Mouse (Mus musculus) thymus, adult 2 months (tissue): ENCODE data around the gene Scn3b. TPM values are rescaled to one million over a fixed set of nuclear protein-coding genes. Genes with fewer than 3 reads are reported as not detected.

Experiments used
- DNase-seq: peaks from one replicate; pipeline ENCODE4 v3.0.0; 2021
- H3K27ac ChIP-seq: fragments of 200-500 bp; 2 replicates; pipeline ENCODE4 v1.5.1; 2012; ENCODE audit warnings: low read length, control low read depth; ENCODE audit not compliant: control insufficient read depth, insufficient read depth
- H3K27me3 ChIP-seq: fragments of 200-500 bp; 2 replicates; pipeline ENCODE4 v1.6.1; 2012; ENCODE audit warnings: mild to moderate bottlenecking, low read length, moderate library complexity, mixed read lengths; ENCODE audit not compliant: control insufficient read depth, insufficient read depth
- H3K36me3 ChIP-seq: fragments of 200-500 bp; 2 replicates; pipeline ENCODE4 v1.6.1; 2012; ENCODE audit warnings: mild to moderate bottlenecking, low read length, moderate library complexity; ENCODE audit not compliant: control insufficient read depth, insufficient read depth
- H3K4me1 ChIP-seq: fragments of 200-500 bp; replicated peaks from 2 replicates; pipeline ENCODE4 v1.6.1; 2012; ENCODE audit warnings: low read length; ENCODE audit not compliant: control insufficient read depth, insufficient read depth
- H3K4me3 ChIP-seq: fragments of 200-500 bp; 2 replicates; pipeline ENCODE4 v1.5.1; 2012; ENCODE audit warnings: mild to moderate bottlenecking, low read length, control low read depth, moderate library complexity; ENCODE audit not compliant: control insufficient read depth, insufficient read depth
- CTCF ChIP-seq: fragments of 200-500 bp; IDR thresholded peaks from 2 replicates; pipeline ENCODE4 v1.5.1; 2012; ENCODE audit warnings: mild to moderate bottlenecking, control low read depth, low read length, moderate library complexity, borderline replicate concordance; ENCODE audit not compliant: control insufficient read depth, poor library complexity, insufficient read depth; ENCODE audit errors: extremely low read depth
- POLR2A ChIP-seq: fragments of 200-500 bp; IDR thresholded peaks from 2 replicates; pipeline ENCODE4 v1.6.1; 2012; ENCODE audit warnings: mild to moderate bottlenecking, low read length, control low read depth, moderate library complexity; ENCODE audit not compliant: control insufficient read depth, poor library complexity, insufficient read depth; ENCODE audit errors: extremely low read depth
- WGBS: fragments of 180-500 bp; shearing (Covaris S2); methylation state at CpG from one replicate; pipeline ENCODE4 v1.1.7; 2018; 5-methylcytosine and 5-hydroxymethylcytosine counted together
- polyA plus RNA-seq: library from polyadenylated mRNA; depleted of rRNA; stranded (reverse); fragments of >200 nt; gene quantifications from 2 replicates; pipeline ENCODE4 v1.2.3, GENCODE M21; 2012

Gene Scn3b
- polyA plus RNA-seq, 1 experiment, result 1.3 TPM

DNA sequence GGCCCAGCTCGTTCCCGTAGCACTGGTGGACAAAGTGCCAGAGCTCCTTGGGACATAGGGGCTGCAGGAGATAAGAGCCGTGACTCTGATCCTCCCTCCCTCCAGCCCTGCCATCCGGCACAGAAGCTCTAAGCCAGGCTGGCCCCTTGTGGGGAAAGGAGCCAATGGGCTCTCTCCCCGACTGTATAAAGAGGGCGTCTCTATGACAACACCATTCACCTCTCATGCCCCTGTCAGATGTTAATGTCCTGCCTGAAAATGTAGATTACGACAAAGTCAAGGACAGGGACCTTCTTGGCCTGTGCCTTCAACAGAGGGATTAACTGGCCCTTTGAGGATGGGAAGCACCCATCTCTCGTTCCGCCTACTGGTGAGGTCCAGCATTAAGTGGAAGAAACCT lies 42.8 kb downstream of the Scn3b start:
- Histone ChIP-seq H3K4me1 (no peaks in the 10 kb centered on the region), H3K4me3 (no peak overlapping the region), H3K27me3 (no peaks in the 10 kb centered on the region), H3K27ac (no peak overlapping the region), H3K36me3 (0 out of 2 replicates have a peak, but pooled peaks cover 4% of the 10 kb centered on the region)
- 96% methylated on average over 9 of the region's 9 CpGs for WGBS
- no peak for DNase-seq
- TF ChIP-seq CTCF (no peak), POLR2A (no peak)

DNA sequence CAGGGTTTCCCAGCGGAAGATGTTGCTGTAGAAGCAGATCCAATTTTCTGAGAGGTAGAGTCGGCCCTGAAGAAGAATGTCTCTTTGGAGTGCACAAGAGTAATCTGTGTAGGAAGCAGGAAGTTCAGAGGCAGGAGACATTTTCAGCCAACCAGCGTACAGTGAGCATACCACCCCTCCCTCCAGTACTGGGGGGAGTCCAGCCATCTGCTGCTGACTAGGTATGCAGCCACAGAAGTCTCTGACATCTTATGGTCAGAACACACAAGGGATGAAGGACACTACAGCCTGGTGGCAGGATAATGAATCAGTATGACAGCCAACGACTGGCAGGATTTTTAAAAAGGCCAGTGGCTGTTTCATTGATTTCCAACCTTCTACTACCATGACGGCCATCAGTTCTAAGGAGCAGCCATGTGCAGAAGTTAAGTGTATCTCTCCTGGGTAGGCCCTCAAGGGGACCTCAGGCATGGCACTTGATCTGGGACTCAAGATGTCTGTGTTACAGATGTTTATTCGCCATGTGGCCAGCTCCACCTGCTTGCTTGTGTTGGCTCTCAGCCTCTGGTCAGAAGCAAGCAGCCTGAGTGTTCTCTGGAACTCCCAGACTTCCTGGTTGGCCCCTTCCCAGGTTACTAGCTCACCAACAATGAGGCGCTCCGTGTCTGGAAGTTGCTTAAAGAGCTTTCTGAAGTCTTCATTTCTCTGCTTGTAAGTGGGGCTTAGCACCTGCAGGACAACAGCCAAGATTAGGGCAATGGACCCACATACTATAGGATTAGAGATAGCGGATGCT lies 48.0 kb downstream of the Scn3b start:
- Histone ChIP-seq H3K4me1 (no peaks in the 10 kb centered on the region), H3K36me3 (no peaks in the 10 kb centered on the region), H3K27me3 (no peaks in the 10 kb centered on the region), H3K27ac (no peak overlapping the region), H3K4me3 (no peak overlapping the region)
- TF ChIP-seq POLR2A, result no peak
- TF ChIP-seq CTCF, result no peak
- no peak for DNase-seq
- 93% methylated on average over 9 of the region's 9 CpGs for WGBS

DNA sequence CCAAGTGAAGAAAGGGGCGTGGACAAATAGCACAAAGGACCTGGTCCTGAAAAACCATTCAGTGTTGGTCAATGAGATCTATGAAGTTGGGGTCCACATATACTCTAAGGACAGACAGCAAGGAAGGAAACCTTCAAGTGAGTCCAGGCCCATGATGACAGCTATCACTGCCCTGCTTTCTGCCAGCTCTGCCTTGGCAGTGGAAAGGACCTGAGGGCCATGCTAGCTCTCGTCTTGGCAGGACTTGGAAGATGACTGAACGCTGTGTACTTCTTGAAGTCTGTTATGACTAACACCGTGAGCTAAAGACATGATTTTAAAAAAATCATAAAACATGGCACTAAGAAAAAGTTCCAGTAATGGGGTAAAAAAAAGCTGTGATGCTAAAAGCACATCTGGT lies 48.7 kb downstream of the Scn3b start:
- no peak for DNase-seq
- Histone ChIP-seq H3K27ac (no peak overlapping the region), H3K36me3 (no peaks in the 10 kb centered on the region), H3K4me3 (no peak overlapping the region), H3K27me3 (no peaks in the 10 kb centered on the region), H3K4me1 (no peaks in the 10 kb centered on the region)
- TF ChIP-seq POLR2A (no peak), CTCF (no peak)
- 94% methylated on average over 4 of the region's 4 CpGs for WGBS

DNA sequence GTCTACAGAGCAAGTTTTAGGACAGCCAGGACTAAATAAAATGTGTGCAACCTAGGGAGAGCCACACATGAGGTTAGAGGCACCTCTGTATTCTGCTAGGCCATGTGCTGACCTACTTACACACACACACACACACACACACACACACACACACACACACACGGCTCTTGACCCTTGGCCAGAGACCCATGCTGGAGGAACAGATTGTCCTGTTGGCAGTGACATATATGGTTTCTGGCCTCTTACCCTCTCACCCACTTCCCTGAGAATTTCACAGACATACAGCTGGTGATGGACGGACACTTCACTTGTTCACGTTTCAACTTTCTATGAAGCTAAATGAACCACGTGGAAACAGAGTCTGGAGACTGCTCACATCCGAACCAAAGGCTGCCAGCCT lies 49.8 kb downstream of the Scn3b start:
- Histone ChIP-seq H3K4me3 (no peak overlapping the region), H3K36me3 (no peaks in the 10 kb centered on the region), H3K27me3 (no peaks in the 10 kb centered on the region), H3K4me1 (no peaks in the 10 kb centered on the region), H3K27ac (no peak overlapping the region)
- DNase-seq, result no peak
- WGBS, result 68% methylated on average over 5 of the region's 5 CpGs
- TF ChIP-seq POLR2A (no peak), CTCF (no peak)

DNA sequence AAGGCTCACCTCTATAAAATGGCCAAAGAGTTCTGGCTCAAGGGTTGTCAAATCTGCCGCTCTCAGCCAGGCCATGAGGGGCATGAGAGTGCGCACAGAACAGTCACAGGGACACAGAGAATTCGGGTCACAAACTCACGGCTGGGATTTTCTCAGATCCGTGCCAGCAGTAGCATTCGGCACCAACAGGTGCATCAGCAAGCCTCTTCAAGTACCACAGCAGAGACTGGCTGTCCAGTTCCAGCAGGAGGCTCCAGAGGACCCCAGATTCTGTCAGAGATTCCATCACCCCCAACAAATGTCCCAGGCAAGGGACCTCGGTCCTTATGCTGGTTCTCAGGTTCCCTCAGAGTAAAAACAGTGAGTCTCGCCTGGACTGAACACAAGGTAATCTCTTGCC lies 51.4 kb downstream of the Scn3b start:
- no peaks in the 10 kb centered on the region for H3K4me1 ChIP-seq
- H3K36me3 ChIP-seq, result no peaks in the 10 kb centered on the region
- DNase-seq, result no peak
- H3K4me3 ChIP-seq, result no peak overlapping the region
- WGBS, result 83% methylated on average over 8 of the region's 8 CpGs
- H3K27ac ChIP-seq, result no peak overlapping the region
- TF ChIP-seq POLR2A (no peak), CTCF (no peak)
- H3K27me3 ChIP-seq, result no peaks in the 10 kb centered on the region

DNA sequence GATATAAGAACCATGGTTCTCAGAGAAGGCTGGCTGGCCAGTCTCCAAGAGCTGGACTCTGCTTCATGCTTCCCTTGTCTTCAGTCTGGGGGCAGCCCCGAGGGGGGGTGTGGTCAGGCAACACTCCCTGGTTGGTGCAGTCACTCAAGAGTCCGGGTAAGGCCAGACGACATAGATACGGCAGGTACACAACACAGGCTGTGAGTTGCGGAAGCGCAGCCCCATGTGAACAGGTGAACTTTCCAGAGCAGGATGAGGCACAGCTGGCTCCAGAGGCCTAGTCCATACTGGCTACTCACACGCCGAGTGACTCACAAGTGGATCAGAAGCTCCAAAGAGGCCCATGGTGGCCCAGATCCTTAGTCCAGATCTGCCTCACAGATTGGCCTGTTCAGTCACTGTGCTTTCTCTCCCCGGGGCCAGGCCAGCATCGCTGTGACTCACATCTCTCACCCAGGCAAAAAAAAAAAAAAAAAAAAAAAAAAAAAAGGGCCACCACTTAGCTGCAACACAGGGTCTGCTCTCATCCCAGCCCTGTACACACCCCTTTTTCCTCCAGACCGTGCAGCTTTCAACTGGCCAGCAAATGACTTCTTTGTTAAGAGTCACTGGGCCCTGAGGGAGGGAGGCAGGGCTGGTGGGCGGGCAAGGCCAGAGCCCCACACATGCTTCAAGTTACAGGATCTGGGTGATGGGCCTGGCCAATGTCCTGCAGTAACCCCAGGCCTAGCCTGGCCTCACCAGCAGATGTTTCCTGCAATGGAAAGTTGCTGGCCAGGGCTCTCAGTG lies 52.1 kb downstream of the Scn3b start:
- no peak for DNase-seq
- TF ChIP-seq POLR2A, result no peak
- TF ChIP-seq CTCF, result no peak
- no peak overlapping the region for H3K4me3 ChIP-seq
- no peaks in the 10 kb centered on the region for H3K36me3 ChIP-seq
- no peaks in the 10 kb centered on the region for H3K27me3 ChIP-seq
- 70% methylated on average over 12 of the region's 12 CpGs for WGBS
- 0 out of 2 replicates have a peak, but pooled peaks cover 2% of the 10 kb centered on the region for H3K4me1 ChIP-seq
- no peak overlapping the region for H3K27ac ChIP-seq
